Mouse (Mus musculus): ENCODE measurements around the gene Fam78b. TPM values are rescaled to one million over a fixed set of nuclear protein-coding genes. Genes with fewer than 3 reads are reported as not detected.

Fam78b gene
- polyA plus RNA-seq, 1 experiment from 2014 or later: 16.7 TPM

- Histone ChIP-seq H3K9me3 (ENCODE audit: control insufficient read depth, low read length) (no peaks in the 10 kb centered on the region), H3K27ac (replicated peaks; ENCODE audit: low read depth, low read length) (no peak overlapping the region), H3K4me3 (replicated peaks; ENCODE audit: low read depth, low read length) (no peak overlapping the region), H3K27me3 (ENCODE audit: control insufficient read depth, insufficient read depth, low read length) (no peaks in the 10 kb centered on the region), H3K4me1 (ENCODE audit: control insufficient read depth, insufficient read depth, low read length) (no peaks in the 10 kb centered on the region), H3K9ac (replicated peaks; ENCODE audit: low read length) (no peak overlapping the region), H3K4me2 (ENCODE audit: low read length) (no peak overlapping the region), H3K36me3 (ENCODE audit: control insufficient read depth, insufficient read depth, low read length) (no peaks in the 10 kb centered on the region)
- no peak for DNase-seq
- WGBS: 37% methylated on average over 3 of the region's 3 CpGs
- ATAC-seq (ENCODE audit: low FRiP score, low TSS enrichment): no peak
Measured at GRCm38 (mm10) chr1:167093551-167093950, 92.3 kb downstream of the Fam78b start.

GRCm38 (mm10) chr1:167094589-167095148 is 93.5 kb downstream of the Fam78b start:
- Histone ChIP-seq H3K9ac (replicated peaks; ENCODE audit: low read length) (no peak overlapping the region), H3K27me3 (ENCODE audit: control insufficient read depth, insufficient read depth, low read length) (no peaks in the 10 kb centered on the region), H3K4me2 (ENCODE audit: low read length) (no peak overlapping the region), H3K27ac (replicated peaks; ENCODE audit: low read depth, low read length) (no peak overlapping the region), H3K4me3 (replicated peaks; ENCODE audit: low read depth, low read length) (no peak overlapping the region), H3K36me3 (ENCODE audit: control insufficient read depth, insufficient read depth, low read length) (no peaks in the 10 kb centered on the region), H3K4me1 (ENCODE audit: control insufficient read depth, insufficient read depth, low read length) (no peaks in the 10 kb centered on the region), H3K9me3 (ENCODE audit: control insufficient read depth, low read length) (no peaks in the 10 kb centered on the region)
- whole genome bisulfite sequencing: 79% methylated on average over 10 of the region's 10 CpGs
- ATAC-seq (ENCODE audit: low FRiP score, low TSS enrichment): no peak
- no peak for DNase-seq

- Histone ChIP-seq H3K27me3 (ENCODE audit: control insufficient read depth, insufficient read depth, low read length) (no peaks in the 10 kb centered on the region), H3K4me1 (ENCODE audit: control insufficient read depth, insufficient read depth, low read length) (no peaks in the 10 kb centered on the region), H3K4me2 (ENCODE audit: low read length) (no peak overlapping the region), H3K4me3 (replicated peaks; ENCODE audit: low read depth, low read length) (no peak overlapping the region), H3K9me3 (ENCODE audit: control insufficient read depth, low read length) (no peaks in the 10 kb centered on the region), H3K9ac (replicated peaks; ENCODE audit: low read length) (no peak overlapping the region), H3K36me3 (ENCODE audit: control insufficient read depth, insufficient read depth, low read length) (no peaks in the 10 kb centered on the region), H3K27ac (replicated peaks; ENCODE audit: low read depth, low read length) (no peak overlapping the region)
- DNase-seq: no peak
- 92% methylated on average over 7 of the region's 7 CpGs for WGBS
- no peak for ATAC-seq (ENCODE audit: low FRiP score, low TSS enrichment)
Measured at GRCm38 (mm10) chr1:167098741-167099140, 97.5 kb downstream of the Fam78b start.

- Histone ChIP-seq H3K27me3 (ENCODE audit: control insufficient read depth, insufficient read depth, low read length) (no peaks in the 10 kb centered on the region), H3K4me3 (replicated peaks; ENCODE audit: low read depth, low read length) (no peak overlapping the region), H3K4me1 (ENCODE audit: control insufficient read depth, insufficient read depth, low read length) (peaks cover 17% of the 10 kb centered on the region), H3K27ac (replicated peaks; ENCODE audit: low read depth, low read length) (no peak overlapping the region), H3K36me3 (ENCODE audit: control insufficient read depth, insufficient read depth, low read length) (no peaks in the 10 kb centered on the region), H3K9me3 (ENCODE audit: control insufficient read depth, low read length) (no peaks in the 10 kb centered on the region), H3K9ac (replicated peaks; ENCODE audit: low read length) (no peak overlapping the region), H3K4me2 (ENCODE audit: low read length) (no peak overlapping the region)
- ATAC-seq (ENCODE audit: low FRiP score, low TSS enrichment): no peak
- WGBS: 91% methylated on average over 8 of the region's 8 CpGs
- no peak for DNase-seq
Measured at GRCm38 (mm10) chr1:167102046-167102445, 100.8 kb downstream of the Fam78b start.

GRCm38 (mm10) chr1:167102566-167102965 is 101.3 kb downstream of the Fam78b start:
- H3K4me1 ChIP-seq (ENCODE audit: control insufficient read depth, insufficient read depth, low read length): peaks cover 17% of the 10 kb centered on the region
- WGBS: 86% methylated on average over 9 of the region's 9 CpGs
- no peak overlapping the region for H3K27ac ChIP-seq (replicated peaks; ENCODE audit: low read depth, low read length)
- DNase-seq: no peak
- H3K9ac ChIP-seq (replicated peaks; ENCODE audit: low read length): no peak overlapping the region
- H3K36me3 ChIP-seq (ENCODE audit: control insufficient read depth, insufficient read depth, low read length): no peaks in the 10 kb centered on the region
- H3K4me2 ChIP-seq (ENCODE audit: low read length): no peak overlapping the region
- ATAC-seq (ENCODE audit: low FRiP score, low TSS enrichment): no peak
- no peaks in the 10 kb centered on the region for H3K9me3 ChIP-seq (ENCODE audit: control insufficient read depth, low read length)
- no peaks in the 10 kb centered on the region for H3K27me3 ChIP-seq (ENCODE audit: control insufficient read depth, insufficient read depth, low read length)
- H3K4me3 ChIP-seq (replicated peaks; ENCODE audit: low read depth, low read length): no peak overlapping the region

- Histone ChIP-seq H3K27ac (replicated peaks; ENCODE audit: low read depth, low read length) (peak overlapping the region; percentile 81), H3K27me3 (ENCODE audit: control insufficient read depth, insufficient read depth, low read length) (no peaks in the 10 kb centered on the region), H3K9ac (replicated peaks; ENCODE audit: low read length) (no peak overlapping the region), H3K9me3 (ENCODE audit: control insufficient read depth, low read length) (no peaks in the 10 kb centered on the region), H3K4me1 (ENCODE audit: control insufficient read depth, insufficient read depth, low read length) (peaks cover 17% of the 10 kb centered on the region), H3K36me3 (ENCODE audit: control insufficient read depth, insufficient read depth, low read length) (no peaks in the 10 kb centered on the region), H3K4me2 (ENCODE audit: low read length) (no peak overlapping the region), H3K4me3 (replicated peaks; ENCODE audit: low read depth, low read length) (no peak overlapping the region)
- ATAC-seq (ENCODE audit: low FRiP score, low TSS enrichment) (peak; percentile 86), DNase-seq (peak; percentile 79)
- 26% methylated on average over 5 of the region's 5 CpGs for WGBS
Measured at GRCm38 (mm10) chr1:167104956-167105626, 103.9 kb downstream of the Fam78b start.

- no peak for ATAC-seq (ENCODE audit: low FRiP score, low TSS enrichment)
- H3K27me3 ChIP-seq (ENCODE audit: control insufficient read depth, insufficient read depth, low read length): no peaks in the 10 kb centered on the region
- no peak overlapping the region for H3K4me3 ChIP-seq (replicated peaks; ENCODE audit: low read depth, low read length)
- H3K4me2 ChIP-seq (ENCODE audit: low read length): no peak overlapping the region
- 93% methylated on average over 4 of the region's 4 CpGs for WGBS
- no peaks in the 10 kb centered on the region; the same call in 1 of the 2 replicates for H3K9me3 ChIP-seq (ENCODE audit: control insufficient read depth, low read length)
- no peak overlapping the region for H3K9ac ChIP-seq (replicated peaks; ENCODE audit: low read length)
- H3K4me1 ChIP-seq (ENCODE audit: control insufficient read depth, insufficient read depth, low read length): peaks cover 17% of the 10 kb centered on the region
- DNase-seq: no peak
- H3K36me3 ChIP-seq (ENCODE audit: control insufficient read depth, insufficient read depth, low read length): no peaks in the 10 kb centered on the region
- peak overlapping the region; percentile 81; the same call in 1 of the 2 replicates for H3K27ac ChIP-seq (replicated peaks; ENCODE audit: low read depth, low read length)
Measured at GRCm38 (mm10) chr1:167105916-167106315, 104.7 kb downstream of the Fam78b start.

GRCm38 (mm10) chr1:167108973-167109509 is 107.8 kb downstream of the Fam78b start:
- Histone ChIP-seq H3K9me3 (ENCODE audit: control insufficient read depth, low read length) (no peaks in the 10 kb centered on the region; the same call in 1 of the 2 replicates), H3K27ac (replicated peaks; ENCODE audit: low read depth, low read length) (no peak overlapping the region), H3K4me3 (replicated peaks; ENCODE audit: low read depth, low read length) (no peak overlapping the region), H3K27me3 (ENCODE audit: control insufficient read depth, insufficient read depth, low read length) (no peaks in the 10 kb centered on the region), H3K36me3 (ENCODE audit: control insufficient read depth, insufficient read depth, low read length) (no peaks in the 10 kb centered on the region), H3K4me2 (ENCODE audit: low read length) (no peak overlapping the region), H3K9ac (replicated peaks; ENCODE audit: low read length) (no peak overlapping the region), H3K4me1 (ENCODE audit: control insufficient read depth, insufficient read depth, low read length) (peaks cover 17% of the 10 kb centered on the region)
- WGBS: 74% methylated on average over 8 of the region's 8 CpGs
- DNase-seq: no peak
- no peak for ATAC-seq (ENCODE audit: low FRiP score, low TSS enrichment)

Measured in midbrain, embryonic 14.5 days (tissue).